Mouse (Mus musculus): ENCODE data around the gene E2f4. TPM values are rescaled to one million over a fixed set of nuclear protein-coding genes. Genes with fewer than 3 reads are reported as not detected.
A peak's percentile ranks its signal among the peaks of the same experiment; 100 is the strongest.

The E2f4 gene
- polyA plus RNA-seq, 1 experiment from 2014 or later = 51.0 TPM

DNA sequence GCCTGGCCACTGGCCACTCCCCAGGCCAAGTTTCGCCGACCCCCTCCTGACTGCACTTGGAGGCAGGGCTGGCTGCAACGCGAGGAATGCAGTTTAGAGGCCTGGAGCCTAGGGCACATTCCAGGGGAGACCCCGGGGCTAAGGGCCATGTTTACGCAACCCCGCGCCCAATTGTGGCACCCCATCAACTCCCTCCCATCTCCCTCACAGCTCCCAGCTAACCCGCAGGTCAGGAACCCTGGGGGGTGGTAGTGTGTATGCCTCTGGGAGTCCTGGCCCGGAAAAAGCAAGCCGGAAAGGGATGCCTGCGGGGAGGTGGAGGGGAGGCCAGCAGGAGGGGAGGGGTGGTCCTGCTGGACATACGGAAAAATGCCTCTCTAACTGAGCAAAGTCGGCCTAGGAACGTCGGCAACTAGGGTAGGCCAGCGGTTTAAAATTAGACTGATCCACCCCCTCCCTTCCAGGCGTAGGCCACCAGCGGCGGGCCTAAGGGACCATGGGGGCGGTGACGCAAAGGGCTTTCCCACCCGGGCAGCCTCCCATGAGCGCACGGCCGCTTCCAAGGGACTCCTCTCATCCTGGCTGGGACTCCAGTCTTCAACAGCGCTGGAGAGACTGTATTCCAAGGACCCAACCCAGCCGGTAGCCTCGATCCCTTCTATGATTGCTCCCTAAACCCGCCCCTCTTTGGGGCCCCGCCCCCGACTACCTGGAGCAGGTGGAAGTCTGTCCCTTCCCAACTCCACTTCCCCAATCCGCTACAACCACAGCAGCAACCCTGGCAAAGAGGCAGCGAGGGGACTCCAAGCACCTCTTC, 49.4 kb downstream of the E2f4 start:
- Histone ChIP-seq H3K36me3 (no peaks in the 10 kb centered on the region), H3K9ac (0 out of 2 replicates have a peak overlapping the region, but pooled peaks have one; percentile 82), H3K4me3 (peak overlapping the region; percentile 77), H3K4me2 (peak overlapping the region; percentile 99), H3K27me3 (no peaks in the 10 kb centered on the region; the same call in 1 of the 2 replicates), H3K27ac (replicated peaks) (peak overlapping the region; percentile 85; the same call in 1 of the 2 replicates), H3K9me3 (no peaks in the 10 kb centered on the region), H3K4me1 (replicated peaks) (peaks cover 37% of the 10 kb centered on the region)
- ATAC-seq (ENCODE audit: low FRiP score, low read depth) = peak; percentile 40
- 3% methylated on average over 34 of the region's 34 CpGs for WGBS

DNA sequence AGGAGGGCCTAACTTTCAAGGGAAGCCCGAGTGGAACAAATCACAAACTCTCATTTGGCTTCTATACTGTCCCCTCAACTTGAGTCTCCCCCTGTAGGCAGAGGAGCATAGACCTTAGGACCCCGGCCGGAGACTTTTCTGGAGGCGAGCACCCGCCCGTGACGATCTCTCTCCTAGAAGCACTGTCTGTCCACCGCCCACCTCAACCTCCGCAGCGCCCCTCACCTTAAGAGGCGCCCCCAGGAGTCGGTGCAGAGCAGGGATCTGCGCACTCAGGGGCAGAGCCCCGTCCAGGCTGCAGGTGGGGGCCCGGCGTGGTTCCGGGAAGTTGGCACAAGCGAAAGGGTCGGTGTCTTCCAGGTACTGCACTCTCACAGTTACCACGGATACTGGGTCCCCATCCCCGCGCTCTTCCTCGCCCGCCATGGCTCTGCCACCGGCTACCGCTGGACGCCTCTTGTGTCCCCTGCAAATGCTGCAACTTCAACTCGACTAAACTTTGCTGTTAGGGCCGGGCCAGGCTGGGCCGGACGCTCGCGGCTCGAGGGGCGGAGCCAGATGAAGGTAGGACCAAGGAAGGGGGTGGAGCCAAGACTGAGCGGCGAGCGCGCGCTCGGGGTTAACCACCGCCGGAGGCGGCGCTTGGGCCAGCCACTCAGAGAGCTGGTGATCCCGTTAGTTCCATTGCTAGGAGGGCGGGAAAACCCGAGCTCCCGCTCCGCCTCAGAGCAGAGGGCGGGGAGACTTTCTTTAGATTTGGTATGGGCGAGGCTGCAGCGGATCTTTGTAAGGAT, 50.2 kb downstream of the E2f4 start, which contains the start of gene Fhod1:
Fhod1 (minus strand) TSS at position 526 of the 794 bp plus-strand sequence.
- peak within 1 kb of the TSS; percentile 85 for H3K27ac ChIP-seq (replicated peaks)
- WGBS = 1% methylated on average over 53 of the region's 53 CpGs
- H3K36me3 ChIP-seq = no peaks in the 10 kb centered on the region
- H3K9me3 ChIP-seq = no peaks in the 10 kb centered on the region
- H3K9ac ChIP-seq = peak within 1 kb of the TSS; percentile 82
- H3K4me2 ChIP-seq = peak within 1 kb of the TSS; percentile 99
- H3K4me1 ChIP-seq (replicated peaks) = peaks cover 37% of the 10 kb centered on the region
- ATAC-seq (ENCODE audit: low FRiP score, low read depth) = peak; percentile 87
- no peaks in the 10 kb centered on the region; the same call in 1 of the 2 replicates for H3K27me3 ChIP-seq
- peak within 1 kb of the TSS; percentile 77 for H3K4me3 ChIP-seq

DNA sequence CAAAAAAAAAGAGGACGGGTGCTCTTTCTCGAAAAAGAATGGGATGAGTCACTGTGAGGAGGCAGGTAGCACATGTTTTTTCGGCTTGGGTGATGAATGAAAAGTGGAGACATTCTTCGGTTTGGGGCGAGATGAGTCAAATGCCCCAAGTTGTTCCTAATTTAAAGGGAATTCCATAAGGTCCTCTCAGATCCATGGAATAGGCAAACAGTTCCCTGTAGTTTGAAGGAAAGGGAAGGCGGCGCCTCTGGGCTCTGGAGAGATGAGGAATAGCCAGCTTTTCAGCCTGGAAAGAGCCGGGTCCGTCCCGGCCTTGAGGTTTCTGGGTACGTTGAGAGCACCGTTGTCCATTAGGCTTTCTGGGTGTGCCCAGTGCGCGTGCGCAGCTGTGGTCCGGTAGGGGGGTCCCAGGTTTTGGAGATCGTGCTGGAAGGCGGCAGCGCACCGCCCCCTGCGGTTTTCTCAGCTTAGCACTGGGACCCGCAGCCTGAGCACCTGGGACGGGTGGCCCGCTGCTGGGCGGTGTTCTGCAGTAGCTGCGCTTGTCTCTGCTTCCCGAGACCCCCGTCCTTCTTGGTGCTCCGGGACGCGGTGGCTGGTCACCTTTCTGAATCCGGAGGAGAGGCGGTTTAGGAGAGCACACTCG, 51.1 kb downstream of the E2f4 start, which contains the start of gene Slc9a5:
Slc9a5 (plus strand) TSS at position 394 of the 646 bp plus-strand sequence.
- Histone ChIP-seq H3K4me2 (peak within 1 kb of the TSS; percentile 99), H3K36me3 (no peaks in the 10 kb centered on the region), H3K9ac (peak within 1 kb of the TSS; percentile 82), H3K4me1 (replicated peaks) (peaks cover 37% of the 10 kb centered on the region), H3K27ac (replicated peaks) (peak within 1 kb of the TSS; percentile 85), H3K4me3 (peak within 1 kb of the TSS; percentile 77), H3K27me3 (no peaks in the 10 kb centered on the region; the same call in 1 of the 2 replicates), H3K9me3 (no peaks in the 10 kb centered on the region)
- peak; percentile 31 for ATAC-seq (ENCODE audit: low FRiP score, low read depth)
- WGBS = under 1% methylated on average over 34 of the region's 34 CpGs

DNA sequence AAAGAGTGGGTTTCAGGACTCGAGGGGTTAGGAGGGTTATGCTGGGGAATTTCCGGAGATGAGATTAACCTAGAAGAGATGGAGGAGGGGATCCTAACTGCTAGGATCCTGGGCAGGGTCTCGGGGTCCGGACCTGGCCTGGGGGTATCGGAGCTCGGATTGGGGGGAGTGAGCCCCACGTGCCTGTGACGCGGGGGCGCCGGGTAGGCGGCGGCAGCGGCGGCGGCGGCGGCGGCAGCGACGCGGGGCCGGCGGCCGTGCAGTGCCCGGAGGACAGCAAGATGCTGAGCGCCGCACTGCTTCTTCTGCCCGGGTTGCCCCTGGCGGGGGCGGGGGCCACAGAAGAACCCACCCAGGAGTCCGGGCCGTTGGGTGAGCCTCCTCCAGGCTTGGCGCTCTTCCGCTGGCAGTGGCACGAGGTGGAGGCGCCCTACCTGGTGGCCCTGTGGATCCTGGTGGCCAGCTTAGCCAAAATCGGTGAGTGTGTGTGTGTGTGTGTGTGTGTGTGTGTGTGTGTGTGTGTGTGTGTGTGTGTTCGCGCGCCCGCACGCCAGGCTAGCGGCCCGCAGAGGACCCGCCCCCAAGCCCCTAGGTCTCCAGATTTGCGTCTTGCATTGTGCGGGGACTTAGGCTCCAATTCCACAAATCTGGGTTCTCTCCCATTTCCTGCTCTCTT, 51.8 kb downstream of the E2f4 start:
- no peaks in the 10 kb centered on the region; the same call in 1 of the 2 replicates for H3K27me3 ChIP-seq
- H3K9ac ChIP-seq = peak overlapping the region; percentile 82
- no peaks in the 10 kb centered on the region for H3K9me3 ChIP-seq
- H3K27ac ChIP-seq (replicated peaks) = peak overlapping the region; percentile 85
- peak overlapping the region; percentile 77 for H3K4me3 ChIP-seq
- under 1% methylated on average over 32 of the region's 48 CpGs for WGBS
- H3K4me2 ChIP-seq = peak overlapping the region; percentile 99
- no peaks in the 10 kb centered on the region for H3K36me3 ChIP-seq
- peak; percentile 29 for ATAC-seq (ENCODE audit: low FRiP score, low read depth)
- H3K4me1 ChIP-seq (replicated peaks) = peaks cover 37% of the 10 kb centered on the region

DNA sequence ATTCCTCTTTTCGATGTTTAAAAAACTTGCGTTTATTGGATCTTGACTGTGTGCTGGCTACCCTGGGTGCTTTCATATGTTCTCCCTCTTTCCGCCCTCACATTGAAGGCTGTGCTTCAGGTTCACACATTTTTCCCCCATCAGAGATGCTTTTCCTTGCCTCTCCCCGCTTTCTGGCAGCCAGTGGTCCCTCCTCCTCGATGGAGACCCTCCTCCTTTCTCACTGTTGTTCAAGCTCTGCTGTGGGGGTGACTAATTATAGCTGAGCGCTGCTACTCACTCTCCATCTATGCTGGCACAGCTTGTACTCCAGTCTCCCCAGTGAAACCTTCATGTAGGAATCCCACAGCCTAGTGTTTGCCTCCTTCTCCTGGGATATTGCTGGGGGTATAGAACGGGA, 52.7 kb downstream of the E2f4 start:
- peaks cover 37% of the 10 kb centered on the region for H3K4me1 ChIP-seq (replicated peaks)
- H3K9me3 ChIP-seq = no peaks in the 10 kb centered on the region
- peak overlapping the region; percentile 85; the same call in 1 of the 2 replicates for H3K27ac ChIP-seq (replicated peaks)
- no peaks in the 10 kb centered on the region; the same call in 1 of the 2 replicates for H3K27me3 ChIP-seq
- peak overlapping the region; percentile 99 for H3K4me2 ChIP-seq
- no peaks in the 10 kb centered on the region; the same call in 1 of the 2 replicates for H3K36me3 ChIP-seq
- H3K4me3 ChIP-seq = peak overlapping the region; percentile 77
- 0 out of 2 replicates have a peak overlapping the region, but pooled peaks have one; percentile 9 for H3K9ac ChIP-seq
- 34% methylated on average over 7 of the region's 7 CpGs for WGBS
- ATAC-seq (ENCODE audit: low FRiP score, low read depth) = no peak

DNA sequence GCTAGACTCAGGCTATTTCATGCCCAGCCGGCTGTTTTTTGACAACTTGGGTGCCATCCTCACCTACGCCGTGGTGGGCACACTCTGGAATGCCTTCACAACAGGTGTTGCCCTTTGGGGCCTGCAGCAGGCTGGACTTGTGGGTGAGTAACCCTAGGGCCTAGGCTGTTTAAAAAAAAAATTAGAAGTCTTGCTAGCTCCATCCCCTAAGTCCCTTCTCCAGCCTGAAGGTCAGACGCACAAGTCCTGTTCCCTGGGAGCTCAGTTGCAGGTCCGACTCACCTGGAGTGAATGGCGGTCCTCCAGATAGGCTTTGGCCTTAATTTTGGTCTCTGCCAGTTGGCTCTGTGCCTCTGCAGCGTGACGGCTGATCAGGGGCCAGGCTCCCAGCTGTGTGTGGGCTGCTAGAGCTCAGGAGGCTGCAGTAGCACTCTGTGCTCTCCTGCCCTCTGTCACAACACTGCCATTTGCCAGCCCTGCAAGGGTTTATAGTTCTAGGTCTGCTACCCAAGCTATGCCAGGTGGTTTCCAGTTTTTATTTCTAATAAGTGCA, 56.2 kb downstream of the E2f4 start:
- no peak for ATAC-seq (ENCODE audit: low FRiP score, low read depth)
- Histone ChIP-seq H3K9ac (no peak overlapping the region), H3K27me3 (no peaks in the 10 kb centered on the region), H3K4me1 (replicated peaks) (peaks cover 19% of the 10 kb centered on the region), H3K27ac (replicated peaks) (no peak overlapping the region), H3K4me3 (no peak overlapping the region), H3K4me2 (no peak overlapping the region), H3K9me3 (no peaks in the 10 kb centered on the region), H3K36me3 (peaks cover 21% of the 10 kb centered on the region; the same call in 1 of the 2 replicates)
- 71% methylated on average over 8 of the region's 8 CpGs for WGBS

DNA sequence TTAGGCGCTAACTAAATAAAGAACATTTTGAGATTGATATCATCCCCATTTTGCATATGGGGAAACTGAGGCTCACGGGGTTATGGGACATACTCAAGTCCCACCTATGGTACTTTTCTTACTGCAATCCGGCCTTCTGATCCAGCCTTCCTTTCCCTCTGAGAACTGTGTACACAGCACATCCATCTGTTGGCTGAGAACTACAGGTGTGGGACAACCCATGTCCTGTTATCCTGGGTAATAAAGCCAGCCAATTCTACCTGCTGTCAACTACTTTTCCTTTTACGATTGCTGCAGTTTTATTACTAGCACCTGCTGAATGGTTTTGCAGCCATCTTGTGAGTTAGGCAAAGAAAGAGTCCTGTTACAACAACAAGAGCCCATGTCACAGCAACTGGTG, 57.1 kb downstream of the E2f4 start:
- H3K9ac ChIP-seq = no peak overlapping the region
- ATAC-seq (ENCODE audit: low FRiP score, low read depth) = no peak
- peaks cover 17% of the 10 kb centered on the region for H3K4me1 ChIP-seq (replicated peaks)
- no peak overlapping the region for H3K4me2 ChIP-seq
- no peaks in the 10 kb centered on the region for H3K27me3 ChIP-seq
- WGBS = 91% methylated on average over 4 of the region's 4 CpGs
- H3K4me3 ChIP-seq = no peak overlapping the region
- H3K36me3 ChIP-seq = peaks cover 26% of the 10 kb centered on the region
- no peak overlapping the region for H3K27ac ChIP-seq (replicated peaks)
- no peaks in the 10 kb centered on the region for H3K9me3 ChIP-seq

MicroRNAs within 50 kb of the gene (microRNA counts, 519-probe panel; counts per million panel counts)
- 2,751 counts per million, percentile 52 among the panel's probes with 10 or more counts for microRNA mmu-miR-328

Small RNA genes within 50 kb of the gene (microRNA-seq; reads per million reads assigned to microRNA genes)
- gene Gm27320 (not detected), gene Mir328 (305 reads per million, percentile 65 among the genes with 10 or more reads in this experiment)

Other genes with a start within 250 kb of the E2f4 start
- not detected in 2 replicates for gene Ces3a, start 249.1 kb upstream of the E2f4 start, polyA plus RNA-seq (2015; fragmentation: Nextera tagmentation; extraction: Ambion mirVana)
- not detected in 2 replicates for gene Ces3b, start 213.9 kb upstream of the E2f4 start, polyA plus RNA-seq (2015; fragmentation: Nextera tagmentation; extraction: Ambion mirVana)
- gene Ces4a, start 165.9 kb upstream of the E2f4 start, polyA plus RNA-seq (2015; fragmentation: Nextera tagmentation; extraction: Ambion mirVana) = 0.13 TPM in 1 of 2 replicates, not detected in the other
- gene Cbfb, start 127.0 kb upstream of the E2f4 start, polyA plus RNA-seq (2015; fragmentation: Nextera tagmentation; extraction: Ambion mirVana) = 28.8 and 29.0 TPM in 2 replicates
- 28.5 and 29.2 TPM in 2 replicates for gene D230025D16Rik, start 72.5 kb upstream of the E2f4 start, polyA plus RNA-seq (2015; fragmentation: Nextera tagmentation; extraction: Ambion mirVana)
- 9.9 TPM in 2 replicates for gene B3gnt9, start 42.5 kb upstream of the E2f4 start, polyA plus RNA-seq (2015; fragmentation: Nextera tagmentation; extraction: Ambion mirVana)
- 18.3 and 19.3 TPM in 2 replicates for gene Tradd, start 33.1 kb upstream of the E2f4 start, polyA plus RNA-seq (2015; fragmentation: Nextera tagmentation; extraction: Ambion mirVana)
- gene Fbxl8, start 33.0 kb upstream of the E2f4 start, polyA plus RNA-seq (2015; fragmentation: Nextera tagmentation; extraction: Ambion mirVana) = 1.3 and 1.6 TPM in 2 replicates
- 0.54 and 0.76 TPM in 2 replicates for gene Hsf4, start 27.9 kb upstream of the E2f4 start, polyA plus RNA-seq (2015; fragmentation: Nextera tagmentation; extraction: Ambion mirVana)
- 5.2 and 5.7 TPM in 2 replicates for gene Nol3, start 21.5 kb upstream of the E2f4 start, polyA plus RNA-seq (2015; fragmentation: Nextera tagmentation; extraction: Ambion mirVana)
- 124 and 146 TPM in 2 replicates for gene 4931428F04Rik, start 7.8 kb upstream of the E2f4 start, polyA plus RNA-seq (2015; fragmentation: Nextera tagmentation; extraction: Ambion mirVana)
- 11.6 and 14.2 TPM in 2 replicates for gene Exoc3l, start 1.6 kb upstream of the E2f4 start, polyA plus RNA-seq (2015; fragmentation: Nextera tagmentation; extraction: Ambion mirVana)
- 1.3 and 1.5 TPM in 2 replicates for gene Elmo3, start 7.9 kb downstream of the E2f4 start, polyA plus RNA-seq (2015; fragmentation: Nextera tagmentation; extraction: Ambion mirVana)
- gene Lrrc29, start 28.6 kb downstream of the E2f4 start, polyA plus RNA-seq (2015; fragmentation: Nextera tagmentation; extraction: Ambion mirVana) = 0.80 and 0.85 TPM in 2 replicates
- gene Tmem208, start 28.7 kb downstream of the E2f4 start, polyA plus RNA-seq (2015; fragmentation: Nextera tagmentation; extraction: Ambion mirVana) = 132 and 143 TPM in 2 replicates
- gene Fhod1, start 50.3 kb downstream of the E2f4 start, polyA plus RNA-seq (2015; fragmentation: Nextera tagmentation; extraction: Ambion mirVana) = 0.69 and 0.87 TPM in 2 replicates
- 11.8 and 13.8 TPM in 2 replicates for gene Slc9a5, start 51.2 kb downstream of the E2f4 start, polyA plus RNA-seq (2015; fragmentation: Nextera tagmentation; extraction: Ambion mirVana)
- 2.2 and 2.8 TPM in 2 replicates for gene Plekhg4, start 75.6 kb downstream of the E2f4 start, polyA plus RNA-seq (2015; fragmentation: Nextera tagmentation; extraction: Ambion mirVana)
- not detected in 2 replicates for gene Kctd19, start 115.8 kb downstream of the E2f4 start, polyA plus RNA-seq (2015; fragmentation: Nextera tagmentation; extraction: Ambion mirVana)
- gene Lrrc36, start 115.9 kb downstream of the E2f4 start, polyA plus RNA-seq (2015; fragmentation: Nextera tagmentation; extraction: Ambion mirVana) = 0.75 and 1.3 TPM in 2 replicates
- 197 and 207 TPM in 2 replicates for gene Tppp3, start 173.9 kb downstream of the E2f4 start, polyA plus RNA-seq (2015; fragmentation: Nextera tagmentation; extraction: Ambion mirVana)
- gene Zdhhc1, start 199.2 kb downstream of the E2f4 start, polyA plus RNA-seq (2015; fragmentation: Nextera tagmentation; extraction: Ambion mirVana) = 39.8 and 41.9 TPM in 2 replicates
- 7.2 and 9.7 TPM in 2 replicates for gene Hsd11b2, start 221.1 kb downstream of the E2f4 start, polyA plus RNA-seq (2015; fragmentation: Nextera tagmentation; extraction: Ambion mirVana)

Measured in hindbrain, embryonic 15.5 days (tissue).